Mouse (Mus musculus): Measurements from ENCODE around the gene Treh. TPM values are rescaled to one million over a fixed set of nuclear protein-coding genes. Genes with fewer than 3 reads are reported as not detected.
A peak's percentile ranks its signal among the peaks of the same experiment; 100 is the strongest.

Gene Treh
- polyA plus RNA-seq, 1 experiment from 2014 or later, result not detected

DNA sequence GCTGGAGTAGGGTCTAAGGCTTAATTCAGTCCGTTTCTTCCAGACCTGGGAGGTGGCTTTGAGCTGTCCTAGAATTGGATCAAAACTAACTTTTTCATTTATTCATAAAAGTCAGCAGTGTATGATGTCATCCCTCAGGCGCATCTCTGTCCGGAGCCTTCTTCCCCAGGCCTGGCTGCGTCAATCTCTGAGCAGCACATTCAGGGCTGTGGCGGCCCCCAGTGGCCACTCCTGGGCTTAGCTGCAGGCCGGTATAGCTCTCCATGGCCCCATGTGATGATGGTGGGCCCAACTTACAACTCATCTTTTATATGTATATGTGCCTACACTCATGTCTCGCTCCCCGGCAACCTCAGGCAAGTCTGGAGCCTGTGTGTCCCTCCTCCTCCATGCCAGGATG, 21.0 kb upstream of the Treh start:
- no peak overlapping the region for H3K9ac ChIP-seq (replicated peaks; ENCODE audit: low read length)
- no peak overlapping the region for H3K4me2 ChIP-seq (ENCODE audit: low read depth, low read length)
- peak; percentile 74 for DNase-seq (ENCODE audit: low spot score)
- H3K36me3 ChIP-seq (replicated peaks; ENCODE audit: control insufficient read depth, insufficient read depth, low read depth, low read length), result no peaks in the 10 kb centered on the region
- 0 out of 2 replicates have a peak, but pooled peaks have one; percentile 31 for ATAC-seq (replicated peaks; ENCODE audit: insufficient number of reproducible peaks, low FRiP score, low TSS enrichment, low read depth)
- no peaks in the 10 kb centered on the region for H3K27me3 ChIP-seq (ENCODE audit: control insufficient read depth, insufficient read depth, low read length)
- no peak overlapping the region for H3K27ac ChIP-seq (replicated peaks; ENCODE audit: low read depth, low read length)
- H3K4me1 ChIP-seq (ENCODE audit: control insufficient read depth, insufficient read depth, low read length), result no peaks in the 10 kb centered on the region
- H3K4me3 ChIP-seq (ENCODE audit: low read depth, low read length), result no peak overlapping the region
- no peaks in the 10 kb centered on the region for H3K9me3 ChIP-seq (replicated peaks; ENCODE audit: control insufficient read depth, low read length)
- WGBS, result 11% methylated on average over 8 of the region's 8 CpGs

GRCm38 (mm10) chr9:44653896-44654295, 19.1 kb upstream of the Treh start:
- Histone ChIP-seq H3K27ac (replicated peaks; ENCODE audit: low read depth, low read length) (no peak overlapping the region), H3K36me3 (replicated peaks; ENCODE audit: control insufficient read depth, insufficient read depth, low read depth, low read length) (no peaks in the 10 kb centered on the region), H3K4me2 (ENCODE audit: low read depth, low read length) (no peak overlapping the region), H3K4me3 (ENCODE audit: low read depth, low read length) (no peak overlapping the region), H3K9me3 (replicated peaks; ENCODE audit: control insufficient read depth, low read length) (no peaks in the 10 kb centered on the region), H3K9ac (replicated peaks; ENCODE audit: low read length) (no peak overlapping the region), H3K27me3 (ENCODE audit: control insufficient read depth, insufficient read depth, low read length) (no peaks in the 10 kb centered on the region), H3K4me1 (ENCODE audit: control insufficient read depth, insufficient read depth, low read length) (no peaks in the 10 kb centered on the region)
- DNase-seq (ENCODE audit: low spot score) (no peak), ATAC-seq (replicated peaks; ENCODE audit: insufficient number of reproducible peaks, low FRiP score, low TSS enrichment, low read depth) (no peak)
- 79% methylated on average over 4 of the region's 4 CpGs for whole genome bisulfite sequencing

DNA sequence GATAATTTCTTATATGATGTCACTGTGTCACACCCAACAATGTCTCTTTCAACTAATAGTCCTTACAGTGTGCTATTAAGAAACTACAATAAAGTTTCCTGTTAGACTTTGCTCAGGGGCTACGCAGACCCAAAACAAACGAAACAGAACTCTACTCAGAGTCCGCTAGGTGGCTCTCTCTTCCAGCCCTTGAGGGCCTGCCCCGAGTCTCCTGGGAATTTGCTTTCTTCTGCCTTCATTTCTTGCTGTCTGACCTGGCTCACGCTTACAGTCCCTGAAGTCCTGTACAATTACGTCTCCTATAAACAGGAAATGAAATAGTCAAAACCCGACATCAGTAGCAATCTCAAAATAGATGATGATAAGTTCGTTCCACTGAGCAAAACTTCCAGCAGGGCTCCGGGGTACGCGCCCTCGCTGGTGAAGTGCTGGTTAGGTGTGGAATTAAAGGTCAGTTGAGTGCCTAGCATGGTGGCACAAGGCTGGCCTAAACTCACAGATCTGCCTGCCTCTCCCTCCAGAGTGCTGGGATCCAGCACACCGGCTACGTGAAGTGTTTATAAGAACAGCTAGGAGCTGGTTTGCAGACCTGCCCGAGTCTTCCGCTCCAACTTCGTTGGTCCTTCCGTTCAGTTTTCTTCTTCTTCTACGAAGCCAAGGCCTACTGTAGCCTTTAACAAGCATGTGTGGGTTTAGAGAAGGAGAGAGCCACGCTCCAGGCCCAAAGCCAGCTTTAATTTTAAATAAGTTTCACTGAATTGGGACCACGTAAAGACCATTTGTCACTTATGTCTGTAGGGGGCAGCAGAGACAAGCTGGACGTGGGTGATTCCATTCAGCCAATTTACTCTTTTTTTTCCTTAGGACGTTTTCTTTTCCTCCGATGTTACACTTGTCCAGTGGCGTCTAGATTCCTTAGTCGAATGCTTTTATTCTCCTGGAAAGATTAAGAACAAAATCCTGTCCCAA, 17.7 kb upstream of the Treh start:
- DNase-seq (ENCODE audit: low spot score), result peak; percentile 90
- Histone ChIP-seq H3K4me2 (ENCODE audit: low read depth, low read length) (peak overlapping the region; percentile 8), H3K4me1 (ENCODE audit: control insufficient read depth, insufficient read depth, low read length) (no peaks in the 10 kb centered on the region), H3K36me3 (replicated peaks; ENCODE audit: control insufficient read depth, insufficient read depth, low read depth, low read length) (no peaks in the 10 kb centered on the region), H3K4me3 (ENCODE audit: low read depth, low read length) (no peak overlapping the region), H3K9me3 (replicated peaks; ENCODE audit: control insufficient read depth, low read length) (no peaks in the 10 kb centered on the region), H3K27me3 (ENCODE audit: control insufficient read depth, insufficient read depth, low read length) (no peaks in the 10 kb centered on the region), H3K27ac (replicated peaks; ENCODE audit: low read depth, low read length) (no peak overlapping the region), H3K9ac (replicated peaks; ENCODE audit: low read length) (no peak overlapping the region; the same call in 1 of the 2 replicates)
- WGBS, result 26% methylated on average over 26 of the region's 26 CpGs
- ATAC-seq (replicated peaks; ENCODE audit: insufficient number of reproducible peaks, low FRiP score, low TSS enrichment, low read depth), result 0 out of 2 replicates have a peak, but pooled peaks have one; percentile 34

- DNase-seq (ENCODE audit: low spot score) (no peak), ATAC-seq (replicated peaks; ENCODE audit: insufficient number of reproducible peaks, low FRiP score, low TSS enrichment, low read depth) (no peak)
- Histone ChIP-seq H3K4me2 (ENCODE audit: low read depth, low read length) (no peak overlapping the region), H3K9me3 (replicated peaks; ENCODE audit: control insufficient read depth, low read length) (no peaks in the 10 kb centered on the region), H3K27me3 (ENCODE audit: control insufficient read depth, insufficient read depth, low read length) (no peaks in the 10 kb centered on the region), H3K36me3 (replicated peaks; ENCODE audit: control insufficient read depth, insufficient read depth, low read depth, low read length) (no peaks in the 10 kb centered on the region), H3K9ac (replicated peaks; ENCODE audit: low read length) (no peak overlapping the region), H3K4me1 (ENCODE audit: control insufficient read depth, insufficient read depth, low read length) (no peaks in the 10 kb centered on the region), H3K27ac (replicated peaks; ENCODE audit: low read depth, low read length) (no peak overlapping the region), H3K4me3 (ENCODE audit: low read depth, low read length) (no peak overlapping the region)
- WGBS, result 88% methylated on average over 6 of the region's 6 CpGs
Observed at GRCm38 (mm10) chr9:44663706-44664105, 9.3 kb upstream of the Treh start.

DNA sequence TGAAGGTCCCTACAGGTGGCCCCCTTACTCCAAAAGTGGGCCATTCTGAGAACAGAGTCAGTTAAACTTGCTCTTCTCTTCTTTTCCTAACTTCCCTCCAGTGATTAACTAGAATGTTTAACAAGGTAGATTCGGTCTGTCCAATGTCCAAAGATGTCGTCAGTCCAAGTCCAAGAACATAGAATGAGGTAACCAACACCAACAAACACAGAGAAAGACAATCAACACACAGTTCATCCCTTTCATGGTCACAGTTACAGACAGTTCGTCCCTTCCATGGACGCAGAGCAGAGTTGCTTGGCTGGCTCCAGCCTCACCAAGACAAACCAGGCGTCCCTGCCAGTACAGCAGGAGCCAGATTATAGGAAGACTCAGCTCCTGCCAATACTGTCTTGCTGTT, 1.6 kb upstream of the Treh start:
- DNase-seq (ENCODE audit: low spot score), result no peak
- no peak for ATAC-seq (replicated peaks; ENCODE audit: insufficient number of reproducible peaks, low FRiP score, low TSS enrichment, low read depth)
- 89% methylated on average over 5 of the region's 5 CpGs for WGBS

DNA sequence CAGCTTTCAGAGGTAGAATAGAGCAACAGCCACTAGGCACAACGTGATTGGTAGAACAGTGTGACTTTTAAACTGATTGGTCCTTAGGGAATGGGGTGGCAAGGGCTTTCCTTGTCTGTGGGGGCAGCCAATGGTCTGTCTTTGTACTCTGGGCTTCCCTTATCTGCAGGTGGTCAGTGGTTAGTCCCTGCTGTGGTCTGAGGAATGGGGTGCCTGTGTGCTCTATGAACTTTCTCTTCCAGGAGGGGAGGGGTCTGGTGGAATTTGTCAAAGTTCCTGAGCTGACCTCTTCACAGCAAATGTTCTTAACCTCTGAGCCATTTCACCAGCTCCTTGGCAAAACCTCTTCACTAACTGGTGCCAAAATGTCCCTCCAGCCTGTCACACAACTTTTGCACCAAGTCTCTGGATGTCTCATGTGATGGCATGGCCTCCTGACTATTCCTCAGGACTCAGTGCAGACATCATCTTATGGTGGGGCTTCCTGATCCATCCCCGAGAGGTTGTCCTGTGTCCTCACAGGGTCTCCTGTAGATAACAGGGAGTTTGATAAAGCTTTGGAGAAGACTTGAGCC, 655 bp upstream of the Treh start:
- Histone ChIP-seq H3K4me1 (ENCODE audit: control insufficient read depth, insufficient read depth, low read length) (no peaks in the 10 kb centered on the region), H3K27me3 (ENCODE audit: control insufficient read depth, insufficient read depth, low read length) (no peaks in the 10 kb centered on the region), H3K4me2 (ENCODE audit: low read depth, low read length) (no peak overlapping the region), H3K4me3 (ENCODE audit: low read depth, low read length) (no peak overlapping the region), H3K36me3 (replicated peaks; ENCODE audit: control insufficient read depth, insufficient read depth, low read depth, low read length) (no peaks in the 10 kb centered on the region), H3K9ac (replicated peaks; ENCODE audit: low read length) (no peak overlapping the region), H3K9me3 (replicated peaks; ENCODE audit: control insufficient read depth, low read length) (no peaks in the 10 kb centered on the region), H3K27ac (replicated peaks; ENCODE audit: low read depth, low read length) (no peak overlapping the region)
- ATAC-seq (replicated peaks; ENCODE audit: insufficient number of reproducible peaks, low FRiP score, low TSS enrichment, low read depth) (no peak), DNase-seq (ENCODE audit: low spot score) (no peak)
- 64% methylated on average over 2 of the region's 2 CpGs for WGBS

More for the DNA sequence above, 1.6 kb upstream of the Treh start:
- H3K27ac ChIP-seq (replicated peaks; ENCODE audit: low read depth, low read length), result no peak overlapping the region
- no peaks in the 10 kb centered on the region for H3K36me3 ChIP-seq (replicated peaks; ENCODE audit: control insufficient read depth, insufficient read depth, low read depth, low read length)
- no peaks in the 10 kb centered on the region for H3K4me1 ChIP-seq (ENCODE audit: control insufficient read depth, insufficient read depth, low read length)
- H3K27me3 ChIP-seq (ENCODE audit: control insufficient read depth, insufficient read depth, low read length), result no peaks in the 10 kb centered on the region
- H3K4me2 ChIP-seq (ENCODE audit: low read depth, low read length), result no peak overlapping the region
- H3K9me3 ChIP-seq (replicated peaks; ENCODE audit: control insufficient read depth, low read length), result no peaks in the 10 kb centered on the region
- no peak overlapping the region for H3K9ac ChIP-seq (replicated peaks; ENCODE audit: low read length)
- H3K4me3 ChIP-seq (ENCODE audit: low read depth, low read length), result no peak overlapping the region

- H3K9ac ChIP-seq (replicated peaks; ENCODE audit: low read length), result no peak overlapping the region
- no peak overlapping the region for H3K4me3 ChIP-seq (ENCODE audit: low read depth, low read length)
- 85% methylated on average over 2 of the region's 2 CpGs for WGBS
- H3K4me1 ChIP-seq (ENCODE audit: control insufficient read depth, insufficient read depth, low read length), result no peaks in the 10 kb centered on the region
- H3K9me3 ChIP-seq (replicated peaks; ENCODE audit: control insufficient read depth, low read length), result no peaks in the 10 kb centered on the region
- H3K4me2 ChIP-seq (ENCODE audit: low read depth, low read length), result no peak overlapping the region
- DNase-seq (ENCODE audit: low spot score) (no peak), ATAC-seq (replicated peaks; ENCODE audit: insufficient number of reproducible peaks, low FRiP score, low TSS enrichment, low read depth) (no peak)
- no peaks in the 10 kb centered on the region for H3K36me3 ChIP-seq (replicated peaks; ENCODE audit: control insufficient read depth, insufficient read depth, low read depth, low read length)
- H3K27ac ChIP-seq (replicated peaks; ENCODE audit: low read depth, low read length), result no peak overlapping the region
- no peaks in the 10 kb centered on the region for H3K27me3 ChIP-seq (ENCODE audit: control insufficient read depth, insufficient read depth, low read length)
Observed at GRCm38 (mm10) chr9:44678288-44678871, 5.3 kb downstream of the Treh start.

GRCm38 (mm10) chr9:44679565-44679964, 6.5 kb downstream of the Treh start:
- ATAC-seq (replicated peaks; ENCODE audit: insufficient number of reproducible peaks, low FRiP score, low TSS enrichment, low read depth) (no peak), DNase-seq (ENCODE audit: low spot score) (no peak)
- Histone ChIP-seq H3K27ac (replicated peaks; ENCODE audit: low read depth, low read length) (no peak overlapping the region), H3K4me1 (ENCODE audit: control insufficient read depth, insufficient read depth, low read length) (no peaks in the 10 kb centered on the region), H3K27me3 (ENCODE audit: control insufficient read depth, insufficient read depth, low read length) (no peaks in the 10 kb centered on the region), H3K36me3 (replicated peaks; ENCODE audit: control insufficient read depth, insufficient read depth, low read depth, low read length) (no peaks in the 10 kb centered on the region), H3K4me3 (ENCODE audit: low read depth, low read length) (no peak overlapping the region), H3K4me2 (ENCODE audit: low read depth, low read length) (no peak overlapping the region), H3K9ac (replicated peaks; ENCODE audit: low read length) (no peak overlapping the region), H3K9me3 (replicated peaks; ENCODE audit: control insufficient read depth, low read length) (no peaks in the 10 kb centered on the region)
- WGBS, result 68% methylated on average over 5 of the region's 5 CpGs

All from embryonic facial prominence, embryonic 11.5 days (tissue).